Mouse (Mus musculus) cortical plate, adult 2 months (tissue): Measurements from ENCODE around the gene Ndufs6. TPM values are rescaled to one million over a fixed set of nuclear protein-coding genes. Genes with fewer than 3 reads are reported as not detected.

Source experiments
- H3K27ac ChIP-seq: fragments of 200-500 bp; 2 replicates; pipeline ENCODE4 v1.5.1; 2012; ENCODE audit warnings: low read length, control low read depth, inconsistent platforms; ENCODE audit not compliant: insufficient read depth
- H3K4me1 ChIP-seq: fragments of 200-500 bp; 2 replicates; pipeline ENCODE4 v1.6.1; 2011; ENCODE audit warnings: low read length; ENCODE audit not compliant: control insufficient read depth, insufficient read depth
- H3K4me3 ChIP-seq: fragments of 200-500 bp; 2 replicates; pipeline ENCODE4 v1.5.1; 2011; ENCODE audit warnings: mild to moderate bottlenecking, low read length, control low read depth; ENCODE audit not compliant: insufficient read depth
- CTCF ChIP-seq: fragments of 200-500 bp; IDR thresholded peaks from 2 replicates; pipeline ENCODE4 v1.5.1; 2011; ENCODE audit warnings: mild to moderate bottlenecking, control low read depth, low read length; ENCODE audit not compliant: insufficient read depth; ENCODE audit errors: extremely low read depth
- POLR2A ChIP-seq: fragments of 200-500 bp; IDR thresholded peaks from 2 replicates; pipeline ENCODE4 v1.6.1; 2011; ENCODE audit warnings: mild to moderate bottlenecking, low read length, control low read depth; ENCODE audit not compliant: insufficient read depth; ENCODE audit errors: extremely low read depth
- polyA plus RNA-seq: library from polyadenylated mRNA; depleted of rRNA; stranded (reverse); fragments of >200 nt; gene quantifications from 2 replicates; pipeline ENCODE4 v1.2.3, GENCODE M21; 2012

The Ndufs6 gene
- polyA plus RNA-seq, 1 experiment = 274 TPM

GRCm38 (mm10) chr13:73310183-73310929, 18.0 kb downstream of the Ndufs6 start:
- TF ChIP-seq CTCF = peak; percentile 49
- no peak for TF ChIP-seq POLR2A

GRCm38 (mm10) chr13:73306430-73306829, 21.9 kb downstream of the Ndufs6 start:
- Histone ChIP-seq H3K27ac (no peak overlapping the region), H3K4me1 (no peaks in the 10 kb centered on the region), H3K4me3 (no peak overlapping the region)
- no peak for TF ChIP-seq CTCF
- TF ChIP-seq POLR2A = no peak

More at GRCm38 (mm10) chr13:73310183-73310929, 18.0 kb downstream of the Ndufs6 start:
- Histone ChIP-seq H3K4me3 (no peak overlapping the region), H3K4me1 (no peaks in the 10 kb centered on the region), H3K27ac (no peak overlapping the region)

- Histone ChIP-seq H3K27ac (no peak overlapping the region), H3K4me3 (no peak overlapping the region), H3K4me1 (no peaks in the 10 kb centered on the region)
- no peak for TF ChIP-seq CTCF
These were observed 22.3 kb downstream of the Ndufs6 start for GRCm38 (mm10) chr13:73306085-73306410.

GRCm38 (mm10) chr13:73305398-73306084, 22.8 kb downstream of the Ndufs6 start:
- no peaks in the 10 kb centered on the region for H3K4me1 ChIP-seq
- TF ChIP-seq CTCF (no peak), POLR2A (no peak)

GRCm38 (mm10) chr13:73304729-73305128, 23.6 kb downstream of the Ndufs6 start:
- Histone ChIP-seq H3K27ac (no peak overlapping the region), H3K4me1 (no peaks in the 10 kb centered on the region), H3K4me3 (no peak overlapping the region)
- TF ChIP-seq CTCF = no peak
- no peak for TF ChIP-seq POLR2A

More at GRCm38 (mm10) chr13:73305398-73306084, 22.8 kb downstream of the Ndufs6 start:
- Histone ChIP-seq H3K4me3 (no peak overlapping the region), H3K27ac (no peak overlapping the region)

- TF ChIP-seq POLR2A (no peak), CTCF (no peak)
- no peak overlapping the region for H3K27ac ChIP-seq
- no peak overlapping the region for H3K4me3 ChIP-seq
- no peaks in the 10 kb centered on the region for H3K4me1 ChIP-seq
These were observed 29.0 kb downstream of the Ndufs6 start for GRCm38 (mm10) chr13:73299322-73299721.

- TF ChIP-seq POLR2A = no peak
- no peak for TF ChIP-seq CTCF
- Histone ChIP-seq H3K4me1 (no peaks in the 10 kb centered on the region), H3K27ac (no peak overlapping the region), H3K4me3 (no peak overlapping the region)
These were observed 29.6 kb downstream of the Ndufs6 start for GRCm38 (mm10) chr13:73298717-73299116.

- H3K4me3 ChIP-seq = no peak overlapping the region
- H3K27ac ChIP-seq = no peak overlapping the region
- no peaks in the 10 kb centered on the region for H3K4me1 ChIP-seq
- TF ChIP-seq CTCF (no peak), POLR2A (no peak)
These were observed 37.2 kb downstream of the Ndufs6 start for GRCm38 (mm10) chr13:73291102-73291501.

GRCm38 (mm10) chr13:73290206-73290605, 38.1 kb downstream of the Ndufs6 start:
- Histone ChIP-seq H3K27ac (no peak overlapping the region), H3K4me3 (no peak overlapping the region), H3K4me1 (no peaks in the 10 kb centered on the region)
- no peak for TF ChIP-seq POLR2A
- TF ChIP-seq CTCF = no peak

- no peak overlapping the region for H3K4me3 ChIP-seq
- no peaks in the 10 kb centered on the region for H3K4me1 ChIP-seq
- no peak overlapping the region for H3K27ac ChIP-seq
- TF ChIP-seq POLR2A (no peak), CTCF (no peak)
These were observed 44.8 kb downstream of the Ndufs6 start for GRCm38 (mm10) chr13:73283534-73283933.
